Mouse (Mus musculus): ENCODE data around the gene 1700017B05Rik.

DNA sequence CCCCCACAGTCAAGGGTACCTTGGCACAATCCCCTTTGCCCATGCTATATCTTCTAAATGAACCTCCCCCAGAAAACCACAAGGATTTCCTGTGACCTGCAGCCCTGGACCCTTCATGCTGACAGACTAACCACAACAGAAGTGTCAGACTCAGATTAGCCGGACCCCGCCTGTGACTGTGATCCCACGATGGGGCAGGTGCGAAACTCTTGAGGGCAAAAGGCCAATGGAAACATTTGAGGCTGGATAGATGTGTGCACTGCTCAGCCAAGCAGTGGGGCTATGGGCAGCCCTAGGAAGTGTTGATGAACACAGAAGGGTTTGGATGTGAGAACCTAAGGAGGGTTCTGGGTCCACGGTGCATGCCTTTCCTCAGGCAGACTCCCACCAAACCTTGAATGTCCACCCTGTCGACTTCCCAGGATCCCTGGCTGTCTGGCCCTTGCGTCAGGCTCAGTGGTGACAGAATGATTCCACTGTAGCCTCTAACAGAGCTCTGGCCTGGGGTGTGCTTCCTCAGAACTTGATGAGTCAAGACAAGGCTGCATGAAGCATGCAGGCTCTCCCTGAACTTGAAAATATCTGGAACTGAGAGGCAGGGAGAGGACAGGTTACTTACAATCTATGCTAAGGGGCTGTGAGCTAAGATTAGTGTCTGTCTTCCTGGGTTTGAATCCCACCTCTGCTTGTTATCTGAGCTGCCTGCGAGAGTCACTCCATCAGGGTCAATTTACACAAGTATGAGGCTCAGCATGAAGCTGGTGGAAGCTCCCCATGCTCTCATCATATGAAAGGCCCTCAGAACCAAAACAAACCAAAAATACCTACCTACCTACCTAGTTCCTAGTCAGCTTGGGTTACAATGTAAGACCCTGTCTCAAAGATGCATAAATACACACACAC, 10.7 kb upstream of the 1700017B05Rik start:
- TF ChIP-seq POLR2A (IDR thresholded peaks at IDR 0.05; ENCODE audit: insufficient read depth, low read depth, low read length) (no peak), EP300 (IDR thresholded peaks at IDR 0.05; ENCODE audit: insufficient read depth, low read depth, low read length) (no peak), CTCF (IDR thresholded peaks at IDR 0.05) (no peak)
